26 mouse cellular contexts compared by ENCODE assay signal in genomic region chr8:95609406-95609805, GRCm38 (mm10). TPM values are rescaled to one million over a fixed set of nuclear protein-coding genes. Genes with fewer than 3 reads are reported as not detected.
DNase-seq lines count a peak whose midpoint lies in the region; ATAC-seq and TF ChIP-seq lines count a peak whose summit lies in the region.
"Had no signal": no experiment of that assay in that cellular context is flagged by ENCODE, and none has a peak within 500 bp of the region (broad histone marks: within the 10 kb centered on the region; RNA-seq: fewer than 3 reads in every experiment).

No protein-coding gene starts in this region.

- no peak for TF ChIP-seq CTCF in lung, adult 2 months (IDR thresholded peaks at IDR 0.05; ENCODE audit: insufficient read depth, low read length)

- H3K4me3 ChIP-seq in liver, embryonic 12.5 days: no peak overlapping the region
- no peak overlapping the region for H3K4me3 ChIP-seq in lung, adult 2 months (replicated peaks; ENCODE audit: extremely low read depth, low read depth, low read length)

- TF ChIP-seq POLR2A in lung, adult 2 months (IDR thresholded peaks at IDR 0.05; ENCODE audit: borderline replicate concordance, extremely low read depth, low read depth, low read length): no peak

- no peaks in the 10 kb centered on the region for H3K36me3 ChIP-seq in liver, embryonic 12.5 days
- H3K36me3 ChIP-seq: G1E had no signal

- H3K9me3 ChIP-seq in liver, embryonic 12.5 days (replicated peaks): no peaks in the 10 kb centered on the region
- H3K9me3 ChIP-seq: G1E had no signal

- no peak overlapping the region for H3K9ac ChIP-seq in liver, embryonic 12.5 days

- 72% methylated on average over 5 of the region's 5 CpGs for WGBS in liver, embryonic 12.5 days (ENCODE audit: insufficient replicate concordance)
- WGBS in lung, adult 2 months: 82% methylated on average over 5 of the region's 5 CpGs

- no peak for ATAC-seq in liver, embryonic 12.5 days
- ATAC-seq: activated CD4-positive, CD25-positive, alpha-beta regulatory T cell, adult 4 months; CD4-positive, CD25-positive, alpha-beta regulatory T cell, adult 4 months; Patski had no signal

- H3K4me1 ChIP-seq in liver, embryonic 12.5 days: peaks cover 7% of the 10 kb centered on the region
- H3K4me1 ChIP-seq in lung, adult 2 months (ENCODE audit: control insufficient read depth, insufficient read depth, low read length): no peaks in the 10 kb centered on the region

- peaks cover 27% of the 10 kb centered on the region for H3K27me3 ChIP-seq in liver, embryonic 12.5 days (replicated peaks)
- H3K27me3 ChIP-seq: CH12.LX had no signal

- H3K4me2 ChIP-seq in liver, embryonic 12.5 days: no peak overlapping the region

- DNase-seq in ES-CJ7 (ENCODE audit: low read depth, low spot score): peak; percentile 73
- DNase-seq in R1 (ENCODE audit: low read depth, low spot score): peak; percentile 94
- DNase-seq in ZHBTc4 (ENCODE audit: low read depth, low spot score): peak; percentile 80
- DNase-seq in thymus, postnatal 4 days: no peak
- no peak for DNase-seq in lung, adult 2 months
- DNase-seq: adrenal gland, adult 2 months; adrenal gland, adult 8-10 months; adrenal gland, postnatal 10 days; adrenal gland, postnatal 14 days; adrenal gland, postnatal 25 days; adrenal gland, postnatal 36 days; B cell, adult 2 months; cerebellum, adult 11 months; cerebellum, adult 11-12 months; cerebellum, adult 18-20 months; cerebellum, adult 2 months; cerebellum, adult 8-10 months; cerebellum, adult 9-10 months had no signal

- no peak overlapping the region for H3K27ac ChIP-seq in liver, embryonic 12.5 days

RNA-seq across cellular contexts. Expression of gene Gins3, which starts 23.8 kb away (rescaled TPM):
- polyA plus RNA-seq in liver, embryonic 12.5 days (2016; fragmentation: Nextera tagmentation; extraction: Ambion mirVana): 13.8 and 14.1 TPM in 2 replicates
- polyA plus RNA-seq in lung, adult 2 months (2012; rRNA removed): 0.91 and 1.3 TPM in 2 replicates

RNA-seq across cellular contexts. Expression of gene Prss54, which starts 33.3 kb away (rescaled TPM):
- not detected in 2 replicates for polyA plus RNA-seq in liver, embryonic 12.5 days (2016; fragmentation: Nextera tagmentation; extraction: Ambion mirVana)
- 0.10 TPM in 1 of 2 replicates, not detected in the other for polyA plus RNA-seq in lung, adult 2 months (2012; rRNA removed)
- polyA plus RNA-seq: activated CD4-positive, CD25-positive, alpha-beta regulatory T cell, adult 4 months; adrenal gland, adult 2 months; brain, embryonic 14.5 days; C2C12; CD4-positive, CD25-positive, alpha-beta regulatory T cell, adult 4 months; cerebellum, adult 2 months; G1E; Patski had no signal

Comparison
In these comparisons a context has a peak if more than half of its experiments do, and no peak if none do; other contexts are left out.
1. DNase-seq: peak in ES-CJ7 (single experiment), R1 (single experiment) and ZHBTc4 (single experiment); none in thymus, postnatal 4 days (single experiment) and lung, adult 2 months (single experiment).